Mouse (Mus musculus) stomach, adult 2 months (tissue): ENCODE data around the gene Fndc11. TPM values are rescaled to one million over a fixed set of nuclear protein-coding genes. Genes with fewer than 3 reads are reported as not detected.

Experiments
- polyA plus RNA-seq: library from polyadenylated mRNA; depleted of rRNA; stranded (reverse); fragments of >200 nt; gene quantifications from 2 replicates; pipeline ENCODE4 v1.2.3, GENCODE M21; 2012; rRNA removed

Gene Fndc11
- polyA plus RNA-seq, result 0.78 and 0.85 TPM in 2 replicates

GRCm38 (mm10) chr2:181219538-181220216, at the start of gene Fndc11:
Fndc11 (plus strand) TSS chr2:181220013.

DNA sequence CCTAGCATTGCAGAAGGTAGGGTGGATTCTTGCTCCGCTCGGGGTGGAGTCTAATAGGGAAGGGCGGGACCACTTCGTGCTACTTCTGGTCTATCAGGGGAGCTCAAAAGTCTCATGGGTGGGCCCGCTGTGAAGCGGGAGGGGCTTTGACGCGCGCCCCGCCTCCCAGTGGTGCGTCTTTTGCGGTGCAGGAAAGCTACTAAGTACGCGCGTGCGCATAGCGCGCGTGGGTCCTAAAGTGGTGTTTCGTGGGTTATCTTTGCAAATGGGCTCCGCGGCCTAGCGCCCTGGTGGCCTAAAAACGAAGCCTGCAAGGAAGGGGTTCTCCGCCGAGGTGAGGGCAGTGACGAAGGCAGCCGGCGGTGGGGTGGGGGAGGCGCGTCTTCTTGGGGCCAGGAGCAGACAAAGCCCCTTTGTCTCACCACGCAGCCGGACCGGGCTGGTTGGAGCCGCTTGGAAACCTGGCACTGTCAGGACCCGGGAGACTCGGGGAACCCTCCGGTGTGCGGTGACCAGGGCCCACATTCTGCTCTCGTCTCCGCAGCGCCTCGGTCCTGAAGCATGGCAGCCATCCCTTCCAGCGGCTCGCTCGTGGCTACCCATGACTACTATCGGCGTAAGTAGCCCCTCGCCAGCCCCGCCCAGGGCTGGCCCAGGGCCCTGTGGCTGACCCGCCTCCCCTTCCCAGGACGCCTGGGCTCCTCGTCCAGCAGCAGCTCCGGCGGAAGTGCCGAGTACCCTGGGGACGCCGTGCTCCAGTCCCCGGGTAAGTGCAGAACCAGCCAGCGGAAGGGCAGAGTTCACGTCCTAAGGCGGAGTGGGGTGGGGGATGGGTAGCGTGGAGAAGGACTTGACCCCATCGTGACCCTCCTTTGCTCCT, 32.5 kb upstream of the Fndc11 start, which contains the start of gene Ppdpf:
Ppdpf (plus strand) TSS at position 127 of the 880 bp plus-strand sequence.

DNA sequence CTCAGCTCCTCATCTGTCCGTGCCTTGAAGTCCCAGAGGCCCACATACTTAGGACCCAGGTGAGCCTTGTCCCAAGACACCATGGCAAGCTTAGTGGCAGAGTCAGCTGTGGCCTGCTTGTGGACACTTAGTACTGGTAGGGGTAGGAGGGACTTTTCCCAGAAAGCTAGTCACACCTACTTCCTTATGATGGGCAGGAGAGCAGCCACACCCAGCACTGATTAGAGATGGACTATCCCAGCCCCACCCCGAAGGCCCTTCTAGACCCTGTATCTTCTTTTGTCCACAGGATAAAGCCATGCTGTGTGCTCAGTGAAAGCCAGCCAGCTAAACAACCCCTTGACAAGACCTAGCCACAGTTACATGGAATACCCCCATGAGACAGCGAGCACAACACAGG, 17.4 kb upstream of the Fndc11 start, which contains the start of gene Ptk6:
Ptk6 (minus strand) TSS at position 368 of the 400 bp plus-strand sequence.

DNA sequence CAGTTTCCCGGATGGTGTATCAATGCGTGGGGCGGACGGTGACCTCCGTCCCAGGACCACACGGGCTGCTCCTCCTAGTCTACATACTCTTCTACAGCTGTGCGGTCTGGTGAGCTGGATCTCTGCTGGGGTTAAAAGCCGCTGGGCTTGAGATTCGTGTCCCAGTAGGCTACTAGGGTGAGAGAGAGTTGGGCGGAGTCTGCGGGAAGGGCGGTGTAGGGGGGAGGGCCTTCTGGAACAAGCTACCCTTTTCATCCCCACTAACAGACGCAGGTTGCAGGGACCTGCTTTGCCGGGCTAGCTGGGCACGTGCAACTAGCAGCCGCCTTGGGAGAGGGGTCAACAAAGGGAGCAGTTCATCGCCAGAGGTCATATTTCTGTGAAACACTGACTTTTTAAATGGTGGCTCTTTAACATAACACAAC, 6.8 kb upstream of the Fndc11 start, which contains the start of gene Srms:
Srms (minus strand) TSS at position 165 of the 425 bp plus-strand sequence.

GRCm38 (mm10) chr2:181241602-181242313, 21.9 kb downstream of the Fndc11 start, which contains the start of gene Helz2:
Helz2 (minus strand) TSS chr2:181242027.

Other genes starting within 250 kb of the Fndc11 start
- gene Col20a1, start 233.5 kb upstream of the Fndc11 start, polyA plus RNA-seq, result 2.1 and 3.1 TPM in 2 replicates
- 0.01 TPM in 1 of 2 replicates, not detected in the other for gene Chrna4, start 176.5 kb upstream of the Fndc11 start, polyA plus RNA-seq
- 0.27 and 0.38 TPM in 2 replicates for gene Kcnq2, start 84.7 kb upstream of the Fndc11 start, polyA plus RNA-seq
- 9.4 and 9.6 TPM in 2 replicates for gene Eef1a2, start 63.0 kb upstream of the Fndc11 start, polyA plus RNA-seq
- gene Ppdpf, start 32.8 kb upstream of the Fndc11 start, polyA plus RNA-seq, result 151 and 208 TPM in 2 replicates
- 0.48 and 0.65 TPM in 2 replicates for gene Ptk6, start 17.2 kb upstream of the Fndc11 start, polyA plus RNA-seq
- gene Srms, start 6.8 kb upstream of the Fndc11 start, polyA plus RNA-seq, result 1.0 and 1.5 TPM in 2 replicates
- 8.5 and 12.1 TPM in 2 replicates for gene Helz2, start 22.0 kb downstream of the Fndc11 start, polyA plus RNA-seq
- gene Gmeb2, start 68.0 kb downstream of the Fndc11 start, polyA plus RNA-seq, result 8.8 and 12.7 TPM in 2 replicates
- gene Stmn3, start 94.5 kb downstream of the Fndc11 start, polyA plus RNA-seq, result 1.5 and 2.0 TPM in 2 replicates
- 10.1 and 13.0 TPM in 2 replicates for gene Rtel1, start 99.7 kb downstream of the Fndc11 start, polyA plus RNA-seq
- gene Zgpat, start 144.9 kb downstream of the Fndc11 start, polyA plus RNA-seq, result 8.3 and 8.7 TPM in 2 replicates
- gene Arfrp1, start 145.4 kb downstream of the Fndc11 start, polyA plus RNA-seq, result 8.8 and 9.6 TPM in 2 replicates
- gene Lime1, start 160.1 kb downstream of the Fndc11 start, polyA plus RNA-seq, result 58.1 and 58.4 TPM in 2 replicates
- gene Zbtb46, start 239.4 kb downstream of the Fndc11 start, polyA plus RNA-seq, result 0.84 and 1.0 TPM in 2 replicates